Mouse (Mus musculus): Measurements from ENCODE around the gene Gins3.

- TF ChIP-seq CTCF (conservative IDR thresholded peaks at IDR 0.05; ENCODE audit: insufficient read depth, insufficient read length, low read depth, low read length) (no peak), POLR2A (IDR thresholded peaks at IDR 0.05; ENCODE audit: low read depth, low read length) (no peak)
Measured at GRCm38 (mm10) chr8:95660334-95660882, 27.2 kb downstream of the Gins3 start.

Data from kidney, adult 2 months (tissue).